Mouse (Mus musculus) embryonic facial prominence, embryonic 12.5 days (tissue): Measurements from ENCODE around the gene Abcg4. TPM values are rescaled to one million over a fixed set of nuclear protein-coding genes. Genes with fewer than 3 reads are reported as not detected.

Experiments
- ATAC-seq: fragments of 200-750 bp; cut with Nextera tagmentation; 2 replicates; pipeline ENCODE4 v1.8.0; 2017; ENCODE audit not compliant: insufficient number of reproducible peaks, insufficient read depth, low FRiP score, low TSS enrichment
- H3K27ac ChIP-seq: fragments of 300-500 bp; sonication (generic); 2 replicates; pipeline ENCODE4 v1.5.1; 2016; ENCODE audit warnings: mild to moderate bottlenecking
- H3K27me3 ChIP-seq: fragments of 300-500 bp; sonication (generic); 2 replicates; pipeline ENCODE4 v1.6.1; 2016; ENCODE audit warnings: mild to moderate bottlenecking, moderate library complexity
- H3K36me3 ChIP-seq: fragments of 300-500 bp; sonication (generic); 2 replicates; pipeline ENCODE4 v1.6.1; 2016; ENCODE audit warnings: mild to moderate bottlenecking
- H3K4me1 ChIP-seq: fragments of 300-500 bp; sonication (generic); 2 replicates; pipeline ENCODE4 v1.6.1; 2016
- H3K4me2 ChIP-seq: fragments of 300-500 bp; sonication (generic); replicated peaks from 2 replicates; pipeline ENCODE4 v1.6.1; 2016; ENCODE audit warnings: mild to moderate bottlenecking, moderate library complexity
- H3K4me3 ChIP-seq: fragments of 300-500 bp; sonication (generic); 2 replicates; pipeline ENCODE4 v1.5.1; 2016; ENCODE audit warnings: mild to moderate bottlenecking
- H3K9ac ChIP-seq: fragments of 300-500 bp; sonication (generic); 2 replicates; pipeline ENCODE4 v1.6.1; 2016; ENCODE audit warnings: mild to moderate bottlenecking, moderate library complexity
- H3K9me3 ChIP-seq: fragments of 300-500 bp; sonication (generic); 2 replicates; pipeline ENCODE4 v1.6.1; 2016; ENCODE audit warnings: mild to moderate bottlenecking, moderate library complexity
- WGBS: fragments of 180-500 bp; shearing (Covaris S2); methylation state at CpG from one replicate; pipeline ENCODE4 v1.1.7; 2016; 5-methylcytosine and 5-hydroxymethylcytosine counted together
- polyA plus RNA-seq: library from polyadenylated mRNA; unstranded; fragments of >200 nt; fragmentation: Nextera tagmentation; extraction: Ambion mirVana; gene quantifications from 2 replicates; pipeline ENCODE4 v1.2.1, GENCODE M21; 2016

Gene Abcg4
- polyA plus RNA-seq, 1 experiment from 2014 or later, result 5.9 TPM

- Histone ChIP-seq H3K27ac (no peak overlapping the region), H3K4me1 (peaks cover 19% of the 10 kb centered on the region), H3K9me3 (no peaks in the 10 kb centered on the region), H3K27me3 (no peaks in the 10 kb centered on the region), H3K36me3 (peaks cover 40% of the 10 kb centered on the region), H3K4me3 (peak overlapping the region; percentile 91; the same call in 1 of the 2 replicates), H3K9ac (no peak overlapping the region), H3K4me2 (peak overlapping the region; percentile 92)
- no peak for ATAC-seq
- WGBS, result 59% methylated on average over 5 of the region's 5 CpGs
These were observed 29.8 kb upstream of the Abcg4 start for GRCm38 (mm10) chr9:44318076-44318825.

- no peak for ATAC-seq
- H3K27ac ChIP-seq, result no peak overlapping the region
- no peaks in the 10 kb centered on the region for H3K9me3 ChIP-seq
- peaks cover 19% of the 10 kb centered on the region for H3K4me1 ChIP-seq
- H3K27me3 ChIP-seq, result no peaks in the 10 kb centered on the region
- 74% methylated on average over 4 of the region's 4 CpGs for WGBS
- H3K36me3 ChIP-seq, result peaks cover 47% of the 10 kb centered on the region
- no peak overlapping the region for H3K4me3 ChIP-seq
- H3K4me2 ChIP-seq, result no peak overlapping the region
- no peak overlapping the region for H3K9ac ChIP-seq
These were observed 29.0 kb upstream of the Abcg4 start for GRCm38 (mm10) chr9:44317452-44317851.

GRCm38 (mm10) chr9:44314910-44315309, 26.5 kb upstream of the Abcg4 start:
- Histone ChIP-seq H3K27me3 (peaks cover 4% of the 10 kb centered on the region; the same call in 1 of the 2 replicates), H3K4me1 (peaks cover 15% of the 10 kb centered on the region), H3K4me3 (no peak overlapping the region), H3K9me3 (no peaks in the 10 kb centered on the region), H3K27ac (no peak overlapping the region), H3K4me2 (no peak overlapping the region), H3K36me3 (peaks cover 48% of the 10 kb centered on the region), H3K9ac (no peak overlapping the region)
- ATAC-seq, result no peak
- WGBS, result 94% methylated on average over 18 of the region's 18 CpGs

- H3K36me3 ChIP-seq, result peaks cover 48% of the 10 kb centered on the region
- peaks cover 12% of the 10 kb centered on the region for H3K4me1 ChIP-seq
- no peak overlapping the region for H3K4me3 ChIP-seq
- no peak overlapping the region for H3K9ac ChIP-seq
- 74% methylated on average over 4 of the region's 4 CpGs for WGBS
- no peak for ATAC-seq
- H3K9me3 ChIP-seq, result no peaks in the 10 kb centered on the region
- H3K27ac ChIP-seq, result no peak overlapping the region
- H3K4me2 ChIP-seq, result no peak overlapping the region
- peaks cover 4% of the 10 kb centered on the region; the same call in 1 of the 2 replicates for H3K27me3 ChIP-seq
These were observed 25.8 kb upstream of the Abcg4 start for GRCm38 (mm10) chr9:44314257-44314547.

GRCm38 (mm10) chr9:44313476-44314256, 25.3 kb upstream of the Abcg4 start:
- ATAC-seq, result no peak
- 81% methylated on average over 19 of the region's 19 CpGs for WGBS
- Histone ChIP-seq H3K9ac (no peak overlapping the region), H3K4me3 (no peak overlapping the region), H3K4me2 (no peak overlapping the region), H3K27ac (no peak overlapping the region), H3K27me3 (peaks cover 4% of the 10 kb centered on the region; the same call in 1 of the 2 replicates), H3K36me3 (peaks cover 48% of the 10 kb centered on the region), H3K4me1 (peaks cover 6% of the 10 kb centered on the region), H3K9me3 (no peaks in the 10 kb centered on the region)

- Histone ChIP-seq H3K27me3 (peaks cover 4% of the 10 kb centered on the region; the same call in 1 of the 2 replicates), H3K9ac (no peak overlapping the region), H3K4me1 (no peaks in the 10 kb centered on the region), H3K9me3 (no peaks in the 10 kb centered on the region), H3K4me3 (no peak overlapping the region), H3K27ac (no peak overlapping the region), H3K36me3 (peaks cover 39% of the 10 kb centered on the region), H3K4me2 (peak overlapping the region; percentile 10; the same call in 1 of the 2 replicates)
- 14% methylated on average over 27 of the region's 27 CpGs for WGBS
- no peak for ATAC-seq
These were observed 23.0 kb upstream of the Abcg4 start for GRCm38 (mm10) chr9:44311136-44312134.

GRCm38 (mm10) chr9:44310750-44311135, 22.3 kb upstream of the Abcg4 start:
- H3K27me3 ChIP-seq, result peaks cover 4% of the 10 kb centered on the region; the same call in 1 of the 2 replicates
- no peak for ATAC-seq
- 0 out of 2 replicates have a peak overlapping the region, but pooled peaks have one; percentile 10 for H3K4me2 ChIP-seq
- H3K4me3 ChIP-seq, result no peak overlapping the region
- H3K27ac ChIP-seq, result no peak overlapping the region
- H3K9me3 ChIP-seq, result no peaks in the 10 kb centered on the region
- H3K4me1 ChIP-seq, result no peaks in the 10 kb centered on the region
- H3K36me3 ChIP-seq, result peaks cover 32% of the 10 kb centered on the region
- no peak overlapping the region for H3K9ac ChIP-seq
- WGBS, result 26% methylated on average over 10 of the region's 10 CpGs

- WGBS, result 55% methylated on average over 3 of the region's 3 CpGs
- no peak overlapping the region for H3K4me2 ChIP-seq
- H3K4me3 ChIP-seq, result no peak overlapping the region
- H3K9me3 ChIP-seq, result no peaks in the 10 kb centered on the region
- peaks cover 4% of the 10 kb centered on the region; the same call in 1 of the 2 replicates for H3K27me3 ChIP-seq
- no peak overlapping the region for H3K9ac ChIP-seq
- peaks cover 1% of the 10 kb centered on the region for H3K4me1 ChIP-seq
- peaks cover 22% of the 10 kb centered on the region for H3K36me3 ChIP-seq
- no peak overlapping the region for H3K27ac ChIP-seq
- ATAC-seq, result no peak
These were observed 21.3 kb upstream of the Abcg4 start for GRCm38 (mm10) chr9:44309756-44310155.

GRCm38 (mm10) chr9:44307248-44307647, 18.8 kb upstream of the Abcg4 start:
- 90% methylated on average over 2 of the region's 2 CpGs for WGBS
- H3K4me1 ChIP-seq, result peaks cover 12% of the 10 kb centered on the region
- H3K4me2 ChIP-seq, result no peak overlapping the region
- H3K4me3 ChIP-seq, result no peak overlapping the region
- H3K27ac ChIP-seq, result no peak overlapping the region
- no peaks in the 10 kb centered on the region for H3K9me3 ChIP-seq
- H3K36me3 ChIP-seq, result peaks cover 3% of the 10 kb centered on the region
- ATAC-seq, result no peak
- no peak overlapping the region for H3K9ac ChIP-seq
- peaks cover 4% of the 10 kb centered on the region; the same call in 1 of the 2 replicates for H3K27me3 ChIP-seq

- 90% methylated on average over 6 of the region's 6 CpGs for WGBS
- no peak overlapping the region for H3K4me3 ChIP-seq
- peaks cover 12% of the 10 kb centered on the region for H3K4me1 ChIP-seq
- peaks cover 10% of the 10 kb centered on the region for H3K36me3 ChIP-seq
- peaks cover 4% of the 10 kb centered on the region; the same call in 1 of the 2 replicates for H3K27me3 ChIP-seq
- no peak overlapping the region for H3K4me2 ChIP-seq
- ATAC-seq, result no peak
- no peaks in the 10 kb centered on the region for H3K9me3 ChIP-seq
- no peak overlapping the region for H3K27ac ChIP-seq
- H3K9ac ChIP-seq, result no peak overlapping the region
These were observed 18.1 kb upstream of the Abcg4 start for GRCm38 (mm10) chr9:44306532-44306931.

GRCm38 (mm10) chr9:44305466-44306079, 17.2 kb upstream of the Abcg4 start, which contains the start of gene Hinfp:
Hinfp (minus strand) TSS chr9:44305671.
- Histone ChIP-seq H3K27ac (peak within 1 kb of the TSS; percentile 74), H3K9me3 (no peaks in the 10 kb centered on the region), H3K36me3 (peaks cover 20% of the 10 kb centered on the region), H3K27me3 (no peaks in the 10 kb centered on the region), H3K4me3 (peak within 1 kb of the TSS; percentile 92), H3K4me2 (peak within 1 kb of the TSS; percentile 66), H3K4me1 (peaks cover 12% of the 10 kb centered on the region), H3K9ac (peak within 1 kb of the TSS; percentile 86)
- under 1% methylated on average over 54 of the region's 54 CpGs for WGBS
- peak; percentile 99 for ATAC-seq
